Mouse (Mus musculus): ENCODE data around the gene Carmil2.

GRCm38 (mm10) chr8:105702001-105702401, 15.9 kb downstream of the Carmil2 start:
- TF ChIP-seq POLR2A (IDR thresholded peaks at IDR 0.05; ENCODE audit: control insufficient read depth, extremely low read depth, insufficient read depth, low read length, poor library complexity): no peak
- TF ChIP-seq CTCF (IDR thresholded peaks at IDR 0.05; ENCODE audit: borderline replicate concordance, control insufficient read depth, extremely low read depth, insufficient read depth, low read length, poor library complexity): no peak
